Mouse (Mus musculus): ENCODE data around the gene Esyt2. TPM values are rescaled to one million over a fixed set of nuclear protein-coding genes. Genes with fewer than 3 reads are reported as not detected.
A peak's percentile ranks its signal among the peaks of the same experiment; 100 is the strongest.

Gene Esyt2
- total and polyA plus RNA-seq, 3 experiments, result 7.5 to 27.8 (median 24.6) TPM

- DNase-seq, result peak in 1 of 2 experiments; percentile 17
- no peak overlapping the region for H3K27ac ChIP-seq
- TF ChIP-seq POLR2A (IDR thresholded peaks at IDR 0.05; ENCODE audit: insufficient read depth, low read depth, low read length), result no peak
- no peak for TF ChIP-seq CTCF (IDR thresholded peaks at IDR 0.05)
- TF ChIP-seq EP300 (IDR thresholded peaks at IDR 0.05; ENCODE audit: insufficient read depth, low read depth, low read length), result no peak
- H3K4me1 ChIP-seq (ENCODE audit: control insufficient read depth, insufficient read depth, low read length), result peaks cover 3% of the 10 kb centered on the region
- no peaks in the 10 kb centered on the region for H3K36me3 ChIP-seq (ENCODE audit: control insufficient read depth, insufficient read depth, low read length)
- H3K79me2 ChIP-seq (replicated peaks; ENCODE audit: control insufficient read depth, insufficient read depth, low read length), result peaks cover 5% of the 10 kb centered on the region
- whole genome bisulfite sequencing, result 66% methylated on average over 1 of the region's 1 CpGs
- H3K9ac ChIP-seq (ENCODE audit: low read depth, low read length), result no peak overlapping the region
- no peak overlapping the region for H3K4me3 ChIP-seq
- no peaks in the 10 kb centered on the region for H3K27me3 ChIP-seq (ENCODE audit: control insufficient read depth, insufficient read depth, low read length)
- intact Hi-C loops (cut with DNase I), result no loop called here
Observed at GRCm38 (mm10) chr12:116306042-116306441, 25.0 kb downstream of the Esyt2 start.

- WGBS, result 76% methylated on average over 3 of the region's 3 CpGs
- TF ChIP-seq CTCF (IDR thresholded peaks at IDR 0.05) (no peak), POLR2A (IDR thresholded peaks at IDR 0.05; ENCODE audit: insufficient read depth, low read depth, low read length) (no peak), EP300 (IDR thresholded peaks at IDR 0.05; ENCODE audit: insufficient read depth, low read depth, low read length) (no peak)
- H3K79me2 ChIP-seq (replicated peaks; ENCODE audit: control insufficient read depth, insufficient read depth, low read length), result peaks cover 5% of the 10 kb centered on the region
Observed at GRCm38 (mm10) chr12:116307870-116308269, 26.9 kb downstream of the Esyt2 start.

DNA sequence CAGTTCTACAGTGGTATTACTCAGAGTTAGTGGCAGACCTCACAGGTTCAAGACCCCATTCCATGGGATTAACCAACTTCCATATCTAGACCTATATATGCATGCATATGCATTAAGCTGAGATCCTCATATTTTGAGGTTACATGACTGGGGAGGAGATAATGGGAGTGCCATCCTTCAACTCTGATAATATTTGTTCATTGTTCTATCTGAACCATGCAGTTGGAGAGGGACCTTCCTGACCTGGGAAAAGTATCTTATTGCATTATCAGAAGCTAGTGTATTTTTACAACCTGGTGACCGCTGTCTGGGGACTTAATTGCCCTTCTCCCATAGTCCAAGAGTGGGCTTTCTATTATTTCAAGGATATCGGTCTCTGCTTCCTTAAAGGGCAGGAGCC lies 27.6 kb downstream of the Esyt2 start:
- peaks cover 5% of the 10 kb centered on the region for H3K79me2 ChIP-seq (replicated peaks; ENCODE audit: control insufficient read depth, insufficient read depth, low read length)
- intact Hi-C loops (cut with DNase I), result no loop called here
- DNase-seq, result no peak

More at GRCm38 (mm10) chr12:116307870-116308269, 26.9 kb downstream of the Esyt2 start:
- DNase-seq, result no peak
- Histone ChIP-seq H3K4me3 (no peak overlapping the region), H3K27ac (no peak overlapping the region), H3K36me3 (ENCODE audit: control insufficient read depth, insufficient read depth, low read length) (no peaks in the 10 kb centered on the region), H3K27me3 (ENCODE audit: control insufficient read depth, insufficient read depth, low read length) (no peaks in the 10 kb centered on the region), H3K4me1 (ENCODE audit: control insufficient read depth, insufficient read depth, low read length) (peaks cover 3% of the 10 kb centered on the region), H3K9ac (ENCODE audit: low read depth, low read length) (no peak overlapping the region)
- intact Hi-C loops (cut with DNase I), result no loop called here

DNA sequence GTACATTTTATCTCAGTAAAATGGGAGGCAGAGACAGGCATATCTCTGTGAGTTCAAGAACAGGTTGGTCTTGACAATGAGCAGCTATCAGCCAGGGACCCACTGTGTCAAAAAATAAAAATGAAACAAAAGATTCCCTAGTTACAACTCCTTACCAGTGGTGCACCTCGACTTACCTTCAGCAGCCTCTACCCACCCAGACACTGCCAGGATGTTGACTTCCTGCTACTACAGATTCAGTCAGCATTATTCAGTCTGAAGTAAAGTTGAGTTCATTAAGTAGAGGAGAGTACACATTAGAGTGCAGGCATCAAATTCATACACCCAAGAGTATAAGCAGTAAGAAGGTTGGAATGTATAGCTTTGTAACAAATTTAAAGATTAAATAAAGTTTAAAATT lies 32.8 kb downstream of the Esyt2 start:
- WGBS, result 69% methylated on average over 1 of the region's 1 CpGs
- peaks cover 3% of the 10 kb centered on the region; the same call in 1 of the 2 replicates for H3K79me2 ChIP-seq (replicated peaks; ENCODE audit: control insufficient read depth, insufficient read depth, low read length)
- peaks cover 4% of the 10 kb centered on the region for H3K36me3 ChIP-seq (ENCODE audit: control insufficient read depth, insufficient read depth, low read length)
- no peak overlapping the region for H3K27ac ChIP-seq
- no peak for TF ChIP-seq POLR2A (IDR thresholded peaks at IDR 0.05; ENCODE audit: insufficient read depth, low read depth, low read length)
- TF ChIP-seq EP300 (IDR thresholded peaks at IDR 0.05; ENCODE audit: insufficient read depth, low read depth, low read length), result no peak
- no peak for TF ChIP-seq CTCF (IDR thresholded peaks at IDR 0.05)
- intact Hi-C loops (cut with DNase I), result no loop called here
- H3K4me3 ChIP-seq, result no peak overlapping the region
- peaks cover 8% of the 10 kb centered on the region for H3K4me1 ChIP-seq (ENCODE audit: control insufficient read depth, insufficient read depth, low read length)
- no peak overlapping the region for H3K9ac ChIP-seq (ENCODE audit: low read depth, low read length)
- no peaks in the 10 kb centered on the region for H3K27me3 ChIP-seq (ENCODE audit: control insufficient read depth, insufficient read depth, low read length)
- no peak for DNase-seq

More for the DNA sequence above, 27.6 kb downstream of the Esyt2 start:
- Histone ChIP-seq H3K27me3 (ENCODE audit: control insufficient read depth, insufficient read depth, low read length) (no peaks in the 10 kb centered on the region), H3K4me1 (ENCODE audit: control insufficient read depth, insufficient read depth, low read length) (peaks cover 3% of the 10 kb centered on the region), H3K27ac (no peak overlapping the region), H3K9ac (ENCODE audit: low read depth, low read length) (no peak overlapping the region), H3K4me3 (no peak overlapping the region), H3K36me3 (ENCODE audit: control insufficient read depth, insufficient read depth, low read length) (no peaks in the 10 kb centered on the region)
- TF ChIP-seq EP300 (IDR thresholded peaks at IDR 0.05; ENCODE audit: insufficient read depth, low read depth, low read length), result no peak
- TF ChIP-seq POLR2A (IDR thresholded peaks at IDR 0.05; ENCODE audit: insufficient read depth, low read depth, low read length), result no peak
- TF ChIP-seq CTCF (IDR thresholded peaks at IDR 0.05), result no peak
- 65% methylated on average over 2 of the region's 2 CpGs for WGBS

- Histone ChIP-seq H3K27me3 (ENCODE audit: control insufficient read depth, insufficient read depth, low read length) (no peaks in the 10 kb centered on the region), H3K9ac (ENCODE audit: low read depth, low read length) (no peak overlapping the region), H3K79me2 (replicated peaks; ENCODE audit: control insufficient read depth, insufficient read depth, low read length) (peaks cover 2% of the 10 kb centered on the region; the same call in 1 of the 2 replicates), H3K36me3 (ENCODE audit: control insufficient read depth, insufficient read depth, low read length) (peaks cover 4% of the 10 kb centered on the region), H3K4me1 (ENCODE audit: control insufficient read depth, insufficient read depth, low read length) (peaks cover 7% of the 10 kb centered on the region), H3K27ac (no peak overlapping the region), H3K4me3 (no peak overlapping the region)
- DNase-seq, result no peak
- 67% methylated on average over 3 of the region's 3 CpGs for WGBS
- intact Hi-C loops (cut with DNase I), result loop anchor here (5.0 kb wide), 1 partner anchor 33 kb away; the partner anchor contains the start of gene Esyt2
- TF ChIP-seq POLR2A (IDR thresholded peaks at IDR 0.05; ENCODE audit: insufficient read depth, low read depth, low read length), result no peak
- TF ChIP-seq CTCF (IDR thresholded peaks at IDR 0.05), result no peak
- TF ChIP-seq EP300 (IDR thresholded peaks at IDR 0.05; ENCODE audit: insufficient read depth, low read depth, low read length), result no peak
Observed at GRCm38 (mm10) chr12:116315498-116315897, 34.5 kb downstream of the Esyt2 start.

DNA sequence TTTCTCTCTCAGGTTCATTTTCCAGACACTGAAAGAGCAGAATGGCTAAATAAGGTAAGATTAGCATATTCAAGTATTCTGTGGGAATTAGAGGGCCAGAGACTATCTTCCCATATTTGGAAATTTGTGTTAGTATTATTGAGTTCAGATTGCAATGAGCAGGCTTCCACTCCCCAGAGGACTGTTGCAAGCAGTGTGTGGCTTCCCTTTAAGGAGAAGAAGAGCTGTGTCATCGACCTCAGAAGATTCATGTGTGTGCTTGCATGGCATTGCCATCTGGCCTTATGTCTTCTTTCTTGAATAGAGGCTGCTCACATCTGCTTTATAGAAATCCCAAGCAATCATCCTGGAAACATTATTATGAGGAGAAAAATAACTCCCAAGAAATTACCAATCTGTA lies 36.8 kb downstream of the Esyt2 start:
- H3K79me2 ChIP-seq (replicated peaks; ENCODE audit: control insufficient read depth, insufficient read depth, low read length), result peaks cover 2% of the 10 kb centered on the region; the same call in 1 of the 2 replicates
- no peak overlapping the region for H3K9ac ChIP-seq (ENCODE audit: low read depth, low read length)
- no peaks in the 10 kb centered on the region for H3K27me3 ChIP-seq (ENCODE audit: control insufficient read depth, insufficient read depth, low read length)
- H3K27ac ChIP-seq, result no peak overlapping the region
- 65% methylated on average over 1 of the region's 1 CpGs for WGBS
- peaks cover 7% of the 10 kb centered on the region for H3K4me1 ChIP-seq (ENCODE audit: control insufficient read depth, insufficient read depth, low read length)
- intact Hi-C loops (cut with DNase I), result loop anchor here (5.0 kb wide), 1 partner anchor 36 kb away; the partner anchor contains the start of gene Esyt2
- no peak for DNase-seq
- no peak overlapping the region for H3K4me3 ChIP-seq
- peaks cover 4% of the 10 kb centered on the region for H3K36me3 ChIP-seq (ENCODE audit: control insufficient read depth, insufficient read depth, low read length)
- TF ChIP-seq EP300 (IDR thresholded peaks at IDR 0.05; ENCODE audit: insufficient read depth, low read depth, low read length) (no peak), CTCF (IDR thresholded peaks at IDR 0.05) (no peak), POLR2A (IDR thresholded peaks at IDR 0.05; ENCODE audit: insufficient read depth, low read depth, low read length) (no peak)
